Mouse (Mus musculus) midbrain, embryonic 11.5 days (tissue): ENCODE results near the gene Stk38l. TPM values are rescaled to one million over a fixed set of nuclear protein-coding genes. Genes with fewer than 3 reads are reported as not detected.

ENCODE experiments used
- ATAC-seq: fragments of 200-750 bp; cut with Nextera tagmentation; 2 replicates; pipeline ENCODE4 v1.8.0; 2017; ENCODE audit warnings: moderate TSS enrichment, moderate library complexity; ENCODE audit not compliant: low FRiP score
- DNase-seq: peaks from one replicate; pipeline ENCODE4 v3.0.0; 2015; ENCODE audit warnings: low spot score; ENCODE audit errors: missing footprints
- H3K27ac ChIP-seq: fragments of 300-500 bp; sonication (generic); 2 replicates; pipeline ENCODE4 v1.5.1; 2014; ENCODE audit warnings: low read depth, low read length
- H3K27me3 ChIP-seq: fragments of 300-500 bp; sonication (generic); 2 replicates; pipeline ENCODE4 v1.6.1; 2014; ENCODE audit warnings: mild to moderate bottlenecking, low read length, moderate library complexity, mixed read lengths; ENCODE audit not compliant: control insufficient read depth, insufficient read depth
- H3K36me3 ChIP-seq: fragments of 300-500 bp; sonication (generic); 2 replicates; pipeline ENCODE4 v1.6.1; 2014; ENCODE audit warnings: mild to moderate bottlenecking, low read length, moderate library complexity, mixed read lengths; ENCODE audit not compliant: control insufficient read depth, insufficient read depth
- H3K4me1 ChIP-seq: fragments of 300-500 bp; sonication (generic); 2 replicates; pipeline ENCODE4 v1.6.1; 2014; ENCODE audit warnings: low read length; ENCODE audit not compliant: control insufficient read depth, insufficient read depth
- H3K4me2 ChIP-seq: fragments of 300-500 bp; sonication (generic); 2 replicates; pipeline ENCODE4 v1.6.1; 2014; ENCODE audit warnings: mild to moderate bottlenecking, moderate library complexity
- H3K4me3 ChIP-seq: fragments of 300-500 bp; sonication (generic); 2 replicates; pipeline ENCODE4 v1.5.1; 2014; ENCODE audit warnings: low read depth, low read length
- H3K9ac ChIP-seq: fragments of 300-500 bp; sonication (generic); 2 replicates; pipeline ENCODE4 v1.6.1; 2014; ENCODE audit warnings: low read length
- H3K9me3 ChIP-seq: fragments of 300-500 bp; sonication (generic); 2 replicates; pipeline ENCODE4 v1.6.1; 2016; ENCODE audit warnings: low read length; ENCODE audit not compliant: control insufficient read depth
- WGBS: fragments of 180-500 bp; shearing (Covaris S2); extraction: QIAGEN DNeasy Blood & Tissue Kit; methylation state at CpG from one replicate; pipeline ENCODE4 v1.1.7; 2014; 5-methylcytosine and 5-hydroxymethylcytosine counted together
- polyA plus RNA-seq: library from polyadenylated mRNA; unstranded; fragments of >200 nt; fragmentation: Nextera tagmentation; extraction: Ambion mirVana; gene quantifications from 2 replicates; pipeline ENCODE4 v1.2.1, GENCODE M21; 2014

Stk38l gene
- polyA plus RNA-seq, 1 experiment from 2014 or later = 20.4 TPM

DNA sequence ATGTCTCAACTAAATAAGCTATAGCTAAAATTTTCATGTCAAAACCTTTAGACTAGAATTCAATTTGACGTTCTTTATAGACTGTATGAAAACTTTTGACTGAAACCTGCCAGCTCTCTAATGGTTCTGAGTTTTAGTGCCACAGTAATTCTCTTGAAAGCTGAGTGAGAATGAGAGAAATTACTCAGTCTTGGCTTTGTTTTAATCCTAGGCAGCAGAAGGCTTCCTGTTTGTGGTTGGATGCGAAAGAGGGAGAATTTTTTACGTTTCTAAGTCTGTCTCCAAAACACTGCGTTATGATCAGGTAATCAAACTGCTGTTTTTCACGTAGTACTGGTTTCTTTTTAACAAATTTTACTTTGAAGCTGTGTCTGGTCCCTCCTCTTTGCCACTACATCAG is 88.2 kb downstream of the Stk38l start:
- Histone ChIP-seq H3K4me1 (no peaks in the 10 kb centered on the region), H3K27ac (no peak overlapping the region), H3K9ac (no peak overlapping the region), H3K4me3 (no peak overlapping the region), H3K27me3 (no peaks in the 10 kb centered on the region), H3K4me2 (no peak overlapping the region), H3K36me3 (no peaks in the 10 kb centered on the region), H3K9me3 (no peaks in the 10 kb centered on the region)
- no peak for ATAC-seq
- 89% methylated on average over 5 of the region's 5 CpGs for WGBS
- no peak for DNase-seq

DNA sequence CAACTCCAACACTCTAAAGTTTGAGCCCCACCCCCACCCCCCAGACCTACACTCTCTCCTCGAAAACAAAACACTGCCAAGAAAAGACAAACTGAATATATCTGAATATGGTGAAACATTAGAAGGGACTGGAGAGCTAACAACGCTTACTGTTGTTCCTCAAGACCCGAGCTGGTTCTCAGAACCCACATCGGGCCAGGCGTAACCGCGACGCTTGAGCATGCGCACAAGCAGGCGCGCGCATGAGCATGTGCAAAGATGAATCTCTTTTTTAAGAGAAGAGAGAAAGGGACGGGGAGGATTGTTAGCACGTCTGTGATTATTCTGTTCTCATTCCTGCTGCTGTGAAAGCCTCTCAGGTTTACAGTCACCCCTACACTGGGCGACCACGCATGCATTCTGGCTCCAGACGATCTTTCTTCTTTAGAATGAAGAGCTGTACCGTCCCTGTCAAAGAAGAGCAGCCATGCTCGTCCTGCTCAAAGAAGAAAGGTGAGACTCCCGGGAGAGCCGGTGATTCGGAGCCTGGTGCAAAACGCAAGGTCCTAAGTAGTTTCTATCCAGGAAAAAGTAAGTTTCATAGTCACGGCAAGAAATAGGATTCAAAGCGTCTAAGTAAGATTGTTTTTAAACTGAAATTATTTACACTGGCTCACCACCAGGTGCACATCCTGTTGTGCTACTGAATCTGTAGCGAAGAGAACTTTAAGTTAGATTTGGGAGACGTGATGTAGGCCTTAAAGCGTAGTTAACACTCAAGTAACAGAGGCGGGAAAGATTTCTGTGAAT is 95.6 kb downstream of the Stk38l start:
- no peaks in the 10 kb centered on the region for H3K4me1 ChIP-seq
- no peaks in the 10 kb centered on the region for H3K36me3 ChIP-seq
- DNase-seq = no peak
- WGBS = 82% methylated on average over 29 of the region's 29 CpGs
- no peaks in the 10 kb centered on the region for H3K9me3 ChIP-seq
- H3K4me2 ChIP-seq = no peak overlapping the region
- H3K27me3 ChIP-seq = no peaks in the 10 kb centered on the region
- no peak overlapping the region for H3K4me3 ChIP-seq
- no peak for ATAC-seq
- no peak overlapping the region for H3K9ac ChIP-seq
- no peak overlapping the region for H3K27ac ChIP-seq

DNA sequence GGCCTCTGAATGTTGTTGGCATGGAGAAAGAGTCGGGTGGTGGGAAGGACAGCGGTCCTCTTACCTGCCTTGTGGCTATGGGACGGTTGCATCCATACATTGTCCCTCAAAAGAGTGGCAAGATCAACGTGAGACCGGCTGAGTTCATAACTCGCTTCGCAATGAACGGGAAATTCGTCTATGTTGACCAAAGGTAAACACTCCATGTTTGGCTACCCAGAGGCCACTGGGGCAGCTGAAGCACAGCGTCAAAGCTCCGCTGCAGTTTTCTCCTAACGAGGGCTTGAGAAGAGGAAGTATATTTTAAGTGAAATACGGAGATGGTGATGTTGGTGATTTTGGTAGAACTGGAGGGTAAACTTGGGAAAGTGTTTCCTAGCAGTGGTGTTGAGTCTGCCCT is 97.2 kb downstream of the Stk38l start:
- H3K27ac ChIP-seq = no peak overlapping the region
- DNase-seq = no peak
- H3K36me3 ChIP-seq = no peaks in the 10 kb centered on the region
- H3K9me3 ChIP-seq = no peaks in the 10 kb centered on the region
- ATAC-seq = no peak
- 89% methylated on average over 13 of the region's 13 CpGs for WGBS
- no peak overlapping the region for H3K4me3 ChIP-seq
- no peak overlapping the region for H3K4me2 ChIP-seq
- H3K27me3 ChIP-seq = no peaks in the 10 kb centered on the region
- no peaks in the 10 kb centered on the region for H3K4me1 ChIP-seq
- H3K9ac ChIP-seq = no peak overlapping the region

DNA sequence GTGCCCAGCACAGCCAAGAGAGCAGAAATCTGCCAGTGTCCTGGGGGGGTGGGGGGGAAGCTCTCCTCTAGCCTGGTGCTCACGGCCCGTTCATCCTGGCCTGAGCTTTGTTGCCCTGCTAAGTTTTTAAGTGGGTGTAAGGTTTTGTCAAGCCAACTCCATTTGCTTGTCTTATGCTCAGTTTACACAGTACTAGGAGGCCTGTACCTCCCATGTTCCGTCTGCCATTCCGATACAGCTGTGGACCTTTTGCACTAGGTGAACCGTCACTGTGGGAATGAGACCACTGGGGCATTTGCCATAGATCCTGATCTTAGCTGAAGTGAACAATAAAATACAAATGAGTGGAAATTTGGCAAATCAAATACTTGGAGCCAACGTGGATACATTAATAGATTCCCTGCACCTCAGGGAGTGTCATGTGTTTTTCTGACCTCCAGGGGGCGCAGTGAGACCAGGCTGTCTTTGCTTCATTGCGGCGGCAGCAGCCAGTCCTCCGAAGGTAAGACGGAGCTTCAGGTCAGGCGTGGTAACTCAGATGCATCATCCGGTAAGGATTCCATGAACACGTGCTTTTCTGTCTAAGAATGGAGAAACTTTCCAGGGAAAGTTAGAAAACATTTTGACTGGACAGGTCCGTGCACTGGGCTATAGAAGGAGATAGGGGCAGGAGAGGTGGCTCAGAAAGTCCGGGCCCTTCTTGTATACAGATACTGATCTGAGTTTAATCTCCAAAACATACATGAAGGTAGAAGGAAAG is 100.1 kb downstream of the Stk38l start:
- H3K9me3 ChIP-seq = no peaks in the 10 kb centered on the region
- no peak overlapping the region for H3K27ac ChIP-seq
- H3K36me3 ChIP-seq = no peaks in the 10 kb centered on the region
- no peaks in the 10 kb centered on the region for H3K4me1 ChIP-seq
- H3K4me2 ChIP-seq = no peak overlapping the region
- ATAC-seq (peak; percentile 69), DNase-seq (peak; percentile 93)
- H3K4me3 ChIP-seq = no peak overlapping the region
- no peaks in the 10 kb centered on the region for H3K27me3 ChIP-seq
- WGBS = 43% methylated on average over 16 of the region's 16 CpGs
- no peak overlapping the region for H3K9ac ChIP-seq

DNA sequence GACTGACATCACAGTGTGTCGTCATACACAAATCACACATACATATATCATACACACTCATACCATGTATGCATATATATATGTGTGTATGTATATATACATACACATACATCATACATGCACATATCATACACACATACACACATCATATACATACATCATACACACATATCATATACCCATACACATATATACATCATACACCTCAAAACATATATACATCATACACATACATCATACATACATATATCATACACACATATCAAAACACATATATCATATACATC is 100.6 kb downstream of the Stk38l start:
- Histone ChIP-seq H3K9me3 (no peaks in the 10 kb centered on the region), H3K27ac (no peak overlapping the region), H3K4me1 (no peaks in the 10 kb centered on the region), H3K27me3 (no peaks in the 10 kb centered on the region), H3K4me3 (no peak overlapping the region), H3K4me2 (no peak overlapping the region), H3K9ac (no peak overlapping the region), H3K36me3 (no peaks in the 10 kb centered on the region)
- 67% methylated on average over 1 of the region's 1 CpGs for WGBS
- DNase-seq = no peak
- ATAC-seq = 0 out of 2 replicates have a peak, but pooled peaks have one; percentile 22

Other genes with a start within 250 kb of the Stk38l start
- 3.9 and 4.5 TPM in 2 replicates for gene Itpr2, start 222.8 kb upstream of the Stk38l start, polyA plus RNA-seq
- 77.1 and 78.9 TPM in 2 replicates for gene Fgfr1op2, start 147.8 kb upstream of the Stk38l start, polyA plus RNA-seq
- gene Ints13, start 147.2 kb upstream of the Stk38l start, polyA plus RNA-seq = 101 TPM in 2 replicates
- gene Med21, start 82.4 kb upstream of the Stk38l start, polyA plus RNA-seq = 125 and 135 TPM in 2 replicates
- gene Tm7sf3, start 82.2 kb upstream of the Stk38l start, polyA plus RNA-seq = 26.2 and 28.9 TPM in 2 replicates
- 1.4 and 1.5 TPM in 2 replicates for gene Arntl2, start 71.1 kb downstream of the Stk38l start, polyA plus RNA-seq
- gene Smco2, start 125.1 kb downstream of the Stk38l start, polyA plus RNA-seq = not detected in 2 replicates
- gene Ppfibp1, start 163.5 kb downstream of the Stk38l start, polyA plus RNA-seq = 30.2 and 30.7 TPM in 2 replicates
- 0.11 and 0.18 TPM in 2 replicates for gene 1700034J05Rik, start 229.4 kb downstream of the Stk38l start, polyA plus RNA-seq